Mouse (Mus musculus) heart, embryonic 11.5 days (tissue): Measurements from ENCODE around the gene Pcnx2. TPM values are rescaled to one million over a fixed set of nuclear protein-coding genes. Genes with fewer than 3 reads are reported as not detected.
A peak's percentile ranks its signal among the peaks of the same experiment; 100 is the strongest.

Source experiments
- ATAC-seq: fragments of 200-750 bp; cut with Nextera tagmentation; replicated peaks from 2 replicates; pipeline ENCODE4 v1.8.0; 2017; ENCODE audit warnings: moderate library complexity; ENCODE audit not compliant: insufficient number of reproducible peaks, low FRiP score, low TSS enrichment
- H3K27ac ChIP-seq: fragments of 300-500 bp; sonication (generic); 2 replicates; pipeline ENCODE4 v1.5.1; 2014; ENCODE audit warnings: mild to moderate bottlenecking, low read depth, low read length
- H3K27me3 ChIP-seq: fragments of 300-500 bp; sonication (generic); 2 replicates; pipeline ENCODE4 v1.6.1; 2014; ENCODE audit warnings: mild to moderate bottlenecking, low read length, mixed read lengths; ENCODE audit not compliant: control insufficient read depth, insufficient read depth
- H3K36me3 ChIP-seq: fragments of 300-500 bp; sonication (generic); 2 replicates; pipeline ENCODE4 v1.6.1; 2014; ENCODE audit warnings: mild to moderate bottlenecking, low read length, moderate library complexity, mixed read lengths; ENCODE audit not compliant: control insufficient read depth, insufficient read depth
- H3K4me1 ChIP-seq: fragments of 300-500 bp; sonication (generic); 2 replicates; pipeline ENCODE4 v1.6.1; 2014; ENCODE audit warnings: low read length; ENCODE audit not compliant: control insufficient read depth, insufficient read depth
- H3K4me2 ChIP-seq: fragments of 300-500 bp; sonication (generic); 2 replicates; pipeline ENCODE4 v1.6.1; 2014; ENCODE audit warnings: mild to moderate bottlenecking, moderate library complexity
- H3K4me3 ChIP-seq: fragments of 300-500 bp; sonication (generic); 2 replicates; pipeline ENCODE4 v1.5.1; 2014; ENCODE audit warnings: low read depth, low read length
- H3K9ac ChIP-seq: fragments of 300-500 bp; sonication (generic); 2 replicates; pipeline ENCODE4 v1.6.1; 2014; ENCODE audit warnings: mild to moderate bottlenecking, low read depth, low read length, moderate library complexity
- H3K9me3 ChIP-seq: fragments of 300-500 bp; sonication (generic); replicated peaks from 2 replicates; pipeline ENCODE4 v1.6.1; 2016; ENCODE audit warnings: low read length; ENCODE audit not compliant: control insufficient read depth
- WGBS: fragments of 180-500 bp; shearing (Covaris S2); extraction: QIAGEN DNeasy Blood & Tissue Kit; methylation state at CpG from one replicate; pipeline ENCODE4 v1.1.7; 2014; ENCODE audit not compliant: insufficient replicate concordance; 5-methylcytosine and 5-hydroxymethylcytosine counted together
- polyA plus RNA-seq: library from polyadenylated mRNA; unstranded; fragments of >200 nt; fragmentation: Nextera tagmentation; extraction: Ambion mirVana; gene quantifications from 2 replicates; pipeline ENCODE4 v1.2.1, GENCODE M21; 2014

Pcnx2 gene
- polyA plus RNA-seq, 1 experiment from 2014 or later, result 0.27 TPM

DNA sequence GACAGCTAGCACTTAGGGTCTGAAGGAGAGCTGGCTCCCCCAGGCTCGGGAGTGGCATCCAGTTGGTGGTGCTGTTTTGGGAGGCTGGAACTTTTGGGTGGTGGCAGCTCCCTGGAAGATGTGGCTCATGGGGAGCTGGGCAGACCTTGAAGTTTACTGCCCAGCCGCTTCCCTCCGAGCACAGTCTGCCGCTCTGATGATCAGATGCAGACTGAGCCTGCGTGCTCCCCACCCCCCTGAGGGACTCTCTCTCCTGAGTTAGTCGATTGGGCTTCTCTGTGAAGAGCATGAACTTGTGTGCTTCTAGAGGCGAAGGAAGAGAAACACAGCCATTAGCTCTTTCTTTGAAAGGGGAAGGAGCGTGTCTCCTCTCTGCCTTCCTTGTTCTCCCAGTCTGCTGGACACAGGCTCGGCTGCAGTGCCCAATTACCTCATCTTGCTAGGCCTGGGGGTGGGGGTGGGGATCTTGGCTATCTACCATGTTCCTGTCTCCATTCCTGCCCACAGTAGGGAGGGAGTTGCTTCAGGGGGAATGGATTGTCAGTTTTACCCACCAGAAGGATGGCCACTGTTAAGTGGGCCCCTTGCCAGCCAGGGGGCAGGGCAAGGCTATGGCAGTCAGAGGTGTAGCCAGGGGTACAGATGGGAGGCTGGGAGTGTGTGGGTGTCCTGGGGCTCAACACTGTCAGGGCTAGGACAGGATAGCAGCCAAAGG lies 141.6 kb downstream of the Pcnx2 start:
- Histone ChIP-seq H3K4me3 (no peak overlapping the region), H3K27ac (peak overlapping the region; percentile 55), H3K36me3 (no peaks in the 10 kb centered on the region), H3K9me3 (no peaks in the 10 kb centered on the region), H3K9ac (peak overlapping the region; percentile 28; the same call in 1 of the 2 replicates), H3K4me1 (peaks cover 14% of the 10 kb centered on the region), H3K27me3 (no peaks in the 10 kb centered on the region), H3K4me2 (no peak overlapping the region)
- 0 out of 2 replicates have a peak, but pooled peaks have one; percentile 35 for ATAC-seq
- WGBS, result 36% methylated on average over 9 of the region's 9 CpGs

DNA sequence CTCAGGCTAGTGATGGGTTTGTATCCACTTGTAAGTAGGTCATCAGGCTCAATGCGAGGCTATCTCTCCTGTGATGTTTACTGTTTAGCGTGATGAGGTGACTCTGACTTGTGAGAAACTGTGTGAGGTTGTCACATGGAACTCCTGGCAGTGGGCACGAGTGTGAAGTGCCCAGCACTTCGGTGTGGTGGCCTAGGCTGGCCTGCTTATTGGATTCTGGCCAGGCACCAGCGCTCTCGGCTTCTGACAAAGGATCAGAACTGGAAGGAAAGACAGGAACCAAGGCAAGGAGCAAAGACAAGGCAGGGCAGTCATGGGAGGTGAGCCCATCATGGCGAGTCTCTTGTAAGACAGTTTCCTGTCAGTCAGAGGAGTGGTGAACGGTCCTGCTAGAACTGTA lies 142.2 kb downstream of the Pcnx2 start:
- Histone ChIP-seq H3K36me3 (no peaks in the 10 kb centered on the region), H3K4me2 (no peak overlapping the region), H3K27ac (peak overlapping the region; percentile 55), H3K4me1 (peaks cover 17% of the 10 kb centered on the region), H3K9me3 (no peaks in the 10 kb centered on the region), H3K27me3 (no peaks in the 10 kb centered on the region), H3K9ac (0 out of 2 replicates have a peak overlapping the region, but pooled peaks have one; percentile 28), H3K4me3 (no peak overlapping the region)
- 72% methylated on average over 8 of the region's 8 CpGs for WGBS
- no peak for ATAC-seq

DNA sequence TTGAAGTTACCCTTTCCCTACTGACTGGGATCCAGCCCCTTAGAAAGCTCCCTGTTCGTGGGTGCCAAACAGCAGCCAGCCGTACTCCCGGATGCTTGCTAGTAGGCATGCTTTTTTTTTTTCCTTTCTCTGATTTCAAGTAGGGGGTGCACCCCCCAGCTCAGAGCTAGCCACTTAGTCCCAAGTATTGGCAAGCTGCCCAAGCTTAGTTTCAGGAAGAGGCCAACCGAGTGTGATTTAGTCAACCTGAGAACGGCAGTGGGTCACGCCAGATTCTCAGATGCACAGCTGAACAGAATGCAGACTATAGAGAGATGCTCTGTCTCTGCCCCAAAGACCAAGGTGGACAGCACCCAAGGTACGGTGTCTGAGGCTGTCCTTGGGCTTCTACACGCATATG lies 147.3 kb downstream of the Pcnx2 start:
- Histone ChIP-seq H3K4me2 (no peak overlapping the region), H3K36me3 (no peaks in the 10 kb centered on the region), H3K27me3 (no peaks in the 10 kb centered on the region), H3K9me3 (no peaks in the 10 kb centered on the region), H3K4me3 (no peak overlapping the region), H3K9ac (no peak overlapping the region), H3K4me1 (peaks cover 8% of the 10 kb centered on the region), H3K27ac (no peak overlapping the region)
- WGBS, result 62% methylated on average over 8 of the region's 8 CpGs
- no peak for ATAC-seq

DNA sequence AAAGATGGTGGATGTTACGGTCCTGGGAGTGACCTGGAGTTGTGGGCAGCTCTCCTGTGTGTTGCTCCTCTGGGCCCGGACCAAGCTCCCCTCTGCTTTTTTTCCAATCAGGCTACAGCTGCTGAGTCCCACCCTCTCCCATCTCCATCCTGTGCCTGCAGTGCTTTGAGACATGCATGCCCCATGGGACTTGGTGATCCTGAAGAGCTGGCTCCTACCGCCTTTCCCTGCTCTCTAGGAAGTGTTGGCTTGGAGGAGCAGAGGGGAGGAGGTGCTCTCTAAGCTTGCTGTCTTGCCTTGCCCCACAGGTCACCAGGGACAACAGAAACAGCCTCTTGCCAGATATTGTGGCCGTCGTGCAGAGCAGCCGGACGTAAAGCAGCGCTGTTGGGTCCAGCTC lies 150.7 kb downstream of the Pcnx2 start:
- 65% methylated on average over 8 of the region's 8 CpGs for WGBS
- Histone ChIP-seq H3K9me3 (no peaks in the 10 kb centered on the region), H3K36me3 (no peaks in the 10 kb centered on the region), H3K27me3 (no peaks in the 10 kb centered on the region), H3K27ac (no peak overlapping the region), H3K4me3 (no peak overlapping the region), H3K4me2 (no peak overlapping the region), H3K9ac (no peak overlapping the region), H3K4me1 (peaks cover 9% of the 10 kb centered on the region)
- ATAC-seq, result no peak

DNA sequence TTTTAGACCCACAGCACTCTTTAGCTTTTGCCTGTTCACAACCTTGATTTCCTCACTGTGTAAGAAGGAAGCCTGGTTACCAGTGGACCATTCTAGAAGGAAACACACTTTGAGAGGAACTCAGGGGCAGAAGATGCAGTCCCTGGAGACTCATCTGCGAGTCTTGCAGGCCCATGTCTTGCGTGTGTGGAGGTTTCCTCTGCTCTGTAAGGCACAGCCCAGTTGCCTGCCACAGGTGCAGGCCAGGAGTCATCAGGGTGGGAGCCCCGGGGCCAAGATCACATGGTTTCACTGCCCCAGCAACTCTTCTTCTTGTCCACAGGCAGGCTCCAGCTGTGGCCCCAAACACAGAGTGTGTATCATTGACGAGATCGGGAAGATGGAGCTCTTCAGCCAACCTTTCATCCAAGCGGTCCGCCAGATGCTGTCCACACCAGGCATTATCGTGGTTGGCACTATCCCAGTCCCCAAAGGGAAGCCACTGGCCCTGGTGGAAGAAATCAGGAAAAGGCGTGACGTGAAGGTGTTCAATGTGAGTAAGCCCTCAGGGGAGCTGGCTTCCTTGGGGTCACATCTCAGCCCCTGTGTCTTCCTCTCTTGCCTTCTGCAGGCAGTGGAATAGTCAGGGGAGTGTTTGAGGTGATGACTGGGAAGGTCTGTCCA lies 153.1 kb downstream of the Pcnx2 start:
- H3K36me3 ChIP-seq, result no peaks in the 10 kb centered on the region
- H3K27ac ChIP-seq, result no peak overlapping the region
- H3K27me3 ChIP-seq, result no peaks in the 10 kb centered on the region
- H3K9ac ChIP-seq, result no peak overlapping the region
- peaks cover 3% of the 10 kb centered on the region for H3K4me1 ChIP-seq
- H3K4me2 ChIP-seq, result no peak overlapping the region
- no peak overlapping the region for H3K4me3 ChIP-seq
- ATAC-seq, result no peak
- no peaks in the 10 kb centered on the region for H3K9me3 ChIP-seq
- 81% methylated on average over 10 of the region's 10 CpGs for WGBS

DNA sequence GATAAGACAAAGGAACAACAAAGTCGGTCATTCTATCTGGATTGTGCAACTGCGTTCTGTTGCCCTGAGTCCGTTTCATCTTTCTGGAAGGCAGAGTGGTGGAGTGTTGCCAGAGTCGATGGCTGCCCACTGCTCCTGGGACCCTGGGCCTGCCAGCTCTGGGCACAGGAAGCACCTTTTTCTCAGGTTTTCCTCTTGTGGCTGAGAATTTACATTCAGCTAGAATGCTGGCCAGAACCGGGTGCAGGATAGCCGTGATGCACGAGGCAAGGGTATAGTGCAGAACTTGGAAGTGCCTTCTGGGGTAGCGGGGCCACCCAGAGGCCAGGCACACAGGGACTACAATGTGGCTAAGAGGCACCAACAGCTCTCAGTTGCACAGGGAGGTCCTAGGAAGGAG lies 155.7 kb downstream of the Pcnx2 start:
- ATAC-seq, result no peak
- no peaks in the 10 kb centered on the region for H3K36me3 ChIP-seq
- H3K4me2 ChIP-seq, result no peak overlapping the region
- no peak overlapping the region for H3K9ac ChIP-seq
- no peak overlapping the region for H3K27ac ChIP-seq
- 64% methylated on average over 8 of the region's 8 CpGs for WGBS
- H3K4me3 ChIP-seq, result no peak overlapping the region
- no peaks in the 10 kb centered on the region for H3K27me3 ChIP-seq
- no peaks in the 10 kb centered on the region for H3K9me3 ChIP-seq
- peaks cover 2% of the 10 kb centered on the region for H3K4me1 ChIP-seq

DNA sequence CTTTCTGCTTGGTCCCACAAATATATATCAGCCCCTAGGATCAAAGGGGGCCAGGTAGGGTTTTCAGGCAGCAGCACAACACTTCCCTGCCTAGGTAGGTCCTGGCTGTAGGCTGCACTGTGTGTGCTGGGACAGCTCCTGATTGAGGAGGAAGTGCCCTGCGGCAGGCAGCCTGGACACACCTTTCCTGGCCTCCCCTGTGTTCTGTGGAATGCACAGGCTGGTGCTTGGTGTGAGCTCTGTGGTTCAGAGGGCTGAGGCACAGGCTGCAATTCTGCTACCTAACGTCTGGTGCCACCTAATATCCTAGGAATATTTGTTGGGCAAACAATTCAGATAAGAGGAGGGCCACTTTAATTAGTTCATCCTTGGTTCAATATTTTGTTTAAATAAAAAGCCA lies 156.3 kb downstream of the Pcnx2 start:
- no peak for ATAC-seq
- H3K4me2 ChIP-seq, result no peak overlapping the region
- peaks cover 2% of the 10 kb centered on the region for H3K4me1 ChIP-seq
- WGBS, result 43% methylated on average over 2 of the region's 2 CpGs
- no peaks in the 10 kb centered on the region for H3K9me3 ChIP-seq
- no peak overlapping the region for H3K27ac ChIP-seq
- H3K27me3 ChIP-seq, result no peaks in the 10 kb centered on the region
- no peak overlapping the region for H3K4me3 ChIP-seq
- H3K36me3 ChIP-seq, result no peaks in the 10 kb centered on the region
- H3K9ac ChIP-seq, result no peak overlapping the region

DNA sequence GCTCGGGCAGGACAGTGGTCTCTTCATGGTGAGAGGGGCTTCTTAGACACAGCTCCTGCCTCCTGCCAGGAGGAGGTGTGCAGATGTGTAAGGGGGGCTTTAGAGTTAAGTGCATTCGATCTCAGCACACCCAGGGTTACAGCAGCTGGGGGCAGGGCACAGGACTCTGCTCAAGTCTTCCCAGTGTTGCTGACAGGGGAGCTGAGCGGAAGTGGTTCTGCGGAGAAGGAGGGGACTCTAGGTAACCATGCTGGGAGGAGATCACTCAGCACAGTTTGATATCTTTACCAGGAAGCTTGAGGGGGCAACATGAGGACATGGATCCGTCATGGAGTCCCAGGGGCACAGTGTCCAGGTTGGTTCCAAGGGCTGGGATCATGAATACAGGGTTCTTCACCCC lies 156.7 kb downstream of the Pcnx2 start:
- Histone ChIP-seq H3K4me2 (no peak overlapping the region), H3K27ac (no peak overlapping the region), H3K36me3 (no peaks in the 10 kb centered on the region), H3K27me3 (no peaks in the 10 kb centered on the region), H3K4me3 (no peak overlapping the region), H3K9me3 (no peaks in the 10 kb centered on the region), H3K4me1 (peaks cover 2% of the 10 kb centered on the region), H3K9ac (no peak overlapping the region)
- ATAC-seq, result no peak; the same call in 1 of the 2 replicates
- 51% methylated on average over 5 of the region's 5 CpGs for WGBS

DNA sequence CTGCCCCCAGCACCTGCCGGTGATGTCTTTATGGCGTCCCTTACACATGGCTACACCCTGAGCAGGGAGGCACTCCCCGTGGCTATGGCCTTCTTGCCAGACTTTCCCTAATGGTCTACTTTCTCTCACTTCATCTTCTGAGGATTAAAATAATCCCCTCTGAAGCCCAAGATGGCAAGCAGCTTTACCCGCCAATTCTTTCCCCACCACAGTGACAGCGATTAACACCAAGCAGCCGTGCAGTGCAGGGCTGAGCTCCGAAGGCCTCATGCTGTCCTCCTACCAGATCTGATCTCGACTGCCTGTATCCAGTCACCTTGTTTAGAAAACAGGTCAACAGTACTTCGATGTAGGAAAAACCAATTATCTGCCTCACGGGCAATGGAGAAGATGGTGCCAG lies 157.5 kb downstream of the Pcnx2 start:
- Histone ChIP-seq H3K9ac (no peak overlapping the region), H3K27me3 (no peaks in the 10 kb centered on the region), H3K4me2 (no peak overlapping the region), H3K9me3 (no peaks in the 10 kb centered on the region), H3K27ac (no peak overlapping the region), H3K4me3 (no peak overlapping the region), H3K4me1 (peaks cover 2% of the 10 kb centered on the region), H3K36me3 (no peaks in the 10 kb centered on the region)
- WGBS, result 78% methylated on average over 10 of the region's 10 CpGs
- no peak for ATAC-seq
